Mouse (Mus musculus) midbrain, postnatal 0 days (tissue): Measurements from ENCODE around the gene Col11a2. TPM values are rescaled to one million over a fixed set of nuclear protein-coding genes. Genes with fewer than 3 reads are reported as not detected.

Experiments
- ATAC-seq: fragments of 200-750 bp; cut with Nextera tagmentation; 2 replicates; pipeline ENCODE4 v1.8.0; 2017; ENCODE audit warnings: moderate number of reproducible peaks, mild to moderate bottlenecking, moderate TSS enrichment, moderate library complexity; ENCODE audit not compliant: low FRiP score
- DNase-seq: peaks from one replicate; pipeline ENCODE4 v3.0.0-alpha.2; 2015; ENCODE audit warnings: low spot score
- H3K27ac ChIP-seq: fragments of 300-500 bp; sonication (generic); 2 replicates; pipeline ENCODE4 v1.5.1; 2014; ENCODE audit warnings: low read depth, mild to moderate bottlenecking, low read length, mixed read lengths
- H3K27me3 ChIP-seq: fragments of 300-500 bp; sonication (generic); 2 replicates; pipeline ENCODE4 v1.6.1; 2014; ENCODE audit warnings: low read length, control low read depth, mixed read lengths; ENCODE audit not compliant: insufficient read depth
- H3K36me3 ChIP-seq: fragments of 300-500 bp; sonication (generic); 2 replicates; pipeline ENCODE4 v1.6.1; 2014; ENCODE audit warnings: low read length, control low read depth, mixed read lengths; ENCODE audit not compliant: insufficient read depth
- H3K4me1 ChIP-seq: fragments of 300-500 bp; sonication (generic); 2 replicates; pipeline ENCODE4 v1.6.1; 2014; ENCODE audit warnings: mild to moderate bottlenecking, control low read depth, antibody characterized with exemption, low read length, mixed read lengths; ENCODE audit not compliant: insufficient read depth
- H3K4me2 ChIP-seq: fragments of 300-500 bp; sonication (generic); 2 replicates; pipeline ENCODE4 v1.6.1; 2014; ENCODE audit warnings: low read depth, mild to moderate bottlenecking, low read length, mixed read lengths; ENCODE audit not compliant: poor library complexity, severe bottlenecking
- H3K4me3 ChIP-seq: fragments of 300-500 bp; sonication (generic); 2 replicates; pipeline ENCODE4 v1.5.1; 2014; ENCODE audit warnings: low read depth, mild to moderate bottlenecking, low read length, moderate library complexity
- H3K9ac ChIP-seq: fragments of 300-500 bp; sonication (generic); replicated peaks from 2 replicates; pipeline ENCODE4 v1.6.1; 2014; ENCODE audit warnings: mild to moderate bottlenecking, low read length, moderate library complexity, mixed read lengths; ENCODE audit not compliant: poor library complexity, severe bottlenecking
- H3K9me3 ChIP-seq: fragments of 300-500 bp; sonication (generic); 2 replicates; pipeline ENCODE4 v1.6.1; 2016; ENCODE audit warnings: low read length, control low read depth
- CTCF ChIP-seq: IDR thresholded peaks from 2 replicates; pipeline ENCODE4 v1.5.1; 2016; ENCODE audit warnings: antibody characterized with exemption, mild to moderate bottlenecking
- WGBS: fragments of 180-500 bp; shearing (Covaris S2); extraction: QIAGEN DNeasy Blood & Tissue Kit; methylation state at CpG from one replicate; pipeline ENCODE4 v1.1.7; 2014; 5-methylcytosine and 5-hydroxymethylcytosine counted together
- polyA plus RNA-seq: library from polyadenylated mRNA; unstranded; fragments of >200 nt; fragmentation: Nextera tagmentation; extraction: Ambion mirVana; gene quantifications from 2 replicates; pipeline ENCODE4 v1.2.1, GENCODE M21; 2015
- total RNA-seq: library from RNA; depleted of rRNA; stranded (reverse); fragments of >200 nt; gene quantifications from 2 replicates; pipeline ENCODE4 v1.2.3, GENCODE M21; 2014

Col11a2 gene
- total and polyA plus RNA-seq, 2 experiments from 2014 or later: 4.6 to 17.9 TPM

GRCm38 (mm10) chr17:34093199-34093874, 54.1 kb downstream of the Col11a2 start:
- Histone ChIP-seq H3K4me1 (no peaks in the 10 kb centered on the region), H3K4me2 (no peak overlapping the region), H3K9ac (no peak overlapping the region), H3K27me3 (no peaks in the 10 kb centered on the region), H3K27ac (no peak overlapping the region), H3K9me3 (no peaks in the 10 kb centered on the region), H3K4me3 (no peak overlapping the region), H3K36me3 (no peaks in the 10 kb centered on the region)
- WGBS: 40% methylated on average over 7 of the region's 7 CpGs
- TF ChIP-seq CTCF: no peak
- no peak for DNase-seq
- ATAC-seq: no peak

DNA sequence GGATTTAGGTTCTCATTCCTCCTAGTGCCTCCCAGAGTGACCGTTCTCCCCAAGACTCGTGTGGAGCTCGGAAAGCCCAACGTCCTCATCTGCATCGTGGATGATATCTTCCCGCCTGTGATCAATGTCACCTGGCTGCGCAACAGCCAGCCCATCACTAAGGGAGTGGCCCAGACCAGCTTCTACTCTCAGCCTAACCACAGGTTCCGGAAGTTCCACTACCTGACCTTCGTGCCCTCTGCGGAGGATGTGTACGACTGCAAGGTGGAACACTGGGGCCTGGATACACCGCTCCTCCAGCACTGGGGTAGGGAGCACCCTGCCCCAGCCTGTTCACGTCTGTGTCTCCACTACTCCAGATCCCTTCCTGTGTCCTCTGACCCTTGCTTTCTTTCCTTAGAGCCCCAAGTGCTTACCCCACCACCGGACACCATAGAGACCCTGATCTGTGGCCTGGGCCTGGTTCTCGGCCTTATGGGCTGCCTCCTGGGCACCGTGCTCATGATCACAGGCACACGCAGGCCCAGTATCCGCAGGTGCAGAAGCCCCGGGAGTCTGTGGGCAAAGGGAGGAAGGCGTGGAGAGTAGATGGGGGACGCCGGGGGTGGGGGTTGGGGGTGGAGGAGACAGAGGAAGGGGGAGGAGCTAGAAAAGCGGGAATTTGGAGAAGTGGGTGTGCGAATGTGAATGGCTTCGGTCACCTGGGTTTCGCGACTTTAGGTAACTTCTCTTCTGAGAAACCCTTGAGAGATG, 55.2 kb downstream of the Col11a2 start:
- no peak overlapping the region for H3K9ac ChIP-seq
- no peaks in the 10 kb centered on the region for H3K4me1 ChIP-seq
- WGBS: 87% methylated on average over 26 of the region's 27 CpGs
- H3K27me3 ChIP-seq: no peaks in the 10 kb centered on the region
- ATAC-seq (no peak), DNase-seq (no peak)
- H3K36me3 ChIP-seq: no peaks in the 10 kb centered on the region
- no peak for TF ChIP-seq CTCF
- H3K4me2 ChIP-seq: no peak overlapping the region
- no peak overlapping the region for H3K27ac ChIP-seq
- H3K4me3 ChIP-seq: no peak overlapping the region
- no peaks in the 10 kb centered on the region for H3K9me3 ChIP-seq

DNA sequence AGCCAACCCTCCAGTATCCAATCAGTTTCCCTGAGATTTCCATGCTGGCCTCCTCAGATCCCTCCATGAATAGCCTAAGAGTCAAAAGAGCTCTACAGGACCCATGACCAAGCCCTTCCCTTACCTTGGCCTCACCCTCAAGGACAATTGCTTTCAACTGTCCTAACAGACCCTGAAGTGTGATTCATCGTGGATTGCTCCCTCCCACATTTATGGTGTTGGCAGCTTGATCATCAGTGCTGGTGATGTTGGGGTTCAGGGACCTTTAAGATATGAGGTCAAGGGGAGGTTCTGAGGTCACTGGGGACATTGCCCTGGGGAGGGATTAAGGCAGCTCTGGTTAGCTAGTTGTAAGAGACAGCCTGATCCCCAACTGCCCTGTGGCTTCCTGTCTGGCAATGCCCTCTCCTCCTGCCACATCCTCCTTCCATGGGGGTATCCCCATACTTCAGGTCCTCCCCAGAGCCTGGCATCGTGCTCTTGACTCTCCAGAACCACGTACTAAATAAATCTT, 57.3 kb downstream of the Col11a2 start:
- no peak overlapping the region for H3K4me2 ChIP-seq
- no peaks in the 10 kb centered on the region for H3K27me3 ChIP-seq
- DNase-seq (no peak), ATAC-seq (no peak)
- no peaks in the 10 kb centered on the region for H3K9me3 ChIP-seq
- H3K9ac ChIP-seq: no peak overlapping the region
- H3K27ac ChIP-seq: no peak overlapping the region
- H3K36me3 ChIP-seq: no peaks in the 10 kb centered on the region
- 66% methylated on average over 3 of the region's 3 CpGs for WGBS
- no peaks in the 10 kb centered on the region for H3K4me1 ChIP-seq
- H3K4me3 ChIP-seq: no peak overlapping the region
- TF ChIP-seq CTCF: no peak

DNA sequence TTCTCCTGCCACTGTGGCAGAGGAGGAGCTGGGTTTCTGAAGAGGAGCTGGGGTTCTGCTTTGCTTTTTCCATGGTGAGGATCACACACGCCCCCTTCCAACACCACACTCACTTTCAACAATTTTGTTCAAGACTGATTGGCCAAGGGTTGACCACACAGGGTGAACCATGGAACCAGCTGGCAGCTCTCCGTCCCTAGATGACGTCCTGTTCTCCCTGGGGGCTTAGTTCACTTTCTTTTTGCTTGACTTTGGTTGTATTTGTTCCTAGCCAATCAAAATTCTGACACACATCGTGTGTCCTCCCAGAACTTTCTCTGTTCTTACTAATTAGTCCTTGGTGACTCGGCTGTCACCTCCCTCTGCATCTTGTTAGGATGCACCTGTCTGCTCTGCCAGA, 58.0 kb downstream of the Col11a2 start:
- ATAC-seq: no peak
- no peaks in the 10 kb centered on the region for H3K4me1 ChIP-seq
- no peak for DNase-seq

DNA sequence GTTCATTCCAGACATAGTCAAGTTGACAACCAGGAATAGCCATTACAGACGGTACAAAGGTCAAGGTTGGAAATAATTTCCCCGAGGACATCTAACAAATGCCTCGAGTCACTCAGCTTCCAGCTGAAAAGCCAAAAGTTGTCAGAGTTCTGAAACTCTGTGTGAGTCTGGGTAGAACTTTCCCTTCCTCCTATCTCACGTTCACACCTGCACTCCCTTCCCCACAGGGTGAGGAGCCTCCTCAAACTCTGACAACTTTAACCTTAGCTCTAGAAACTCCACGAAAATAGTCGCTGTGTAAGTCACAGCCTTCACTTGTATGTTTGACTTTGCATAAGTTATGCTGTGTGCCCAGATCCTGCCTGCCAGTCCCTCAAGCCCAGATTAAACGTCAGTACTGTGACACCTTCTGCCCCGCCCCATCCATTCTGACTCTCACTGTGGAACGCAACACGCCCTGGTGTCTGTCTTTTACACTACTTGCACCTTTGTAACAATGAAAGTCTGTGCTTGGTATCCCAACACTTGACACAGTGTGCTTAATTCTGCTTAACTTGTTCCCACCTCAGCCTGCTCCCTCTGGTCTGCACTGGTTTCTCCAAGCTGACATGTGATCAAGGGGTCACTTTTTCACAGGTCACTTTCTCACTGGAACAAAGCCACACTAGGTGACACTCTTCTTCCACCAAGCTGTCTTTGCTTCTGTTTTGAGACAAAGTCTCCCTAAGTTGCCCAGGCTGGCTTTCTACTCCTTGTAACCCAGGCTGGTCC, 59.7 kb downstream of the Col11a2 start:
- Histone ChIP-seq H3K27me3 (no peaks in the 10 kb centered on the region), H3K4me1 (no peaks in the 10 kb centered on the region), H3K4me3 (no peak overlapping the region), H3K9ac (no peak overlapping the region), H3K27ac (no peak overlapping the region), H3K9me3 (no peaks in the 10 kb centered on the region), H3K4me2 (no peak overlapping the region), H3K36me3 (no peaks in the 10 kb centered on the region)
- no peak for TF ChIP-seq CTCF
- ATAC-seq (no peak), DNase-seq (no peak)
- WGBS: 63% methylated on average over 10 of the region's 10 CpGs

More for the DNA sequence above, 58.0 kb downstream of the Col11a2 start:
- Histone ChIP-seq H3K4me3 (no peak overlapping the region), H3K9ac (no peak overlapping the region), H3K9me3 (no peaks in the 10 kb centered on the region), H3K4me2 (no peak overlapping the region), H3K36me3 (no peaks in the 10 kb centered on the region), H3K27ac (no peak overlapping the region), H3K27me3 (no peaks in the 10 kb centered on the region)
- no peak for TF ChIP-seq CTCF
- WGBS: 76% methylated on average over 5 of the region's 5 CpGs
